Mouse (Mus musculus): Measurements from ENCODE around the gene B3gnt7.

B3gnt7 gene

DNA sequence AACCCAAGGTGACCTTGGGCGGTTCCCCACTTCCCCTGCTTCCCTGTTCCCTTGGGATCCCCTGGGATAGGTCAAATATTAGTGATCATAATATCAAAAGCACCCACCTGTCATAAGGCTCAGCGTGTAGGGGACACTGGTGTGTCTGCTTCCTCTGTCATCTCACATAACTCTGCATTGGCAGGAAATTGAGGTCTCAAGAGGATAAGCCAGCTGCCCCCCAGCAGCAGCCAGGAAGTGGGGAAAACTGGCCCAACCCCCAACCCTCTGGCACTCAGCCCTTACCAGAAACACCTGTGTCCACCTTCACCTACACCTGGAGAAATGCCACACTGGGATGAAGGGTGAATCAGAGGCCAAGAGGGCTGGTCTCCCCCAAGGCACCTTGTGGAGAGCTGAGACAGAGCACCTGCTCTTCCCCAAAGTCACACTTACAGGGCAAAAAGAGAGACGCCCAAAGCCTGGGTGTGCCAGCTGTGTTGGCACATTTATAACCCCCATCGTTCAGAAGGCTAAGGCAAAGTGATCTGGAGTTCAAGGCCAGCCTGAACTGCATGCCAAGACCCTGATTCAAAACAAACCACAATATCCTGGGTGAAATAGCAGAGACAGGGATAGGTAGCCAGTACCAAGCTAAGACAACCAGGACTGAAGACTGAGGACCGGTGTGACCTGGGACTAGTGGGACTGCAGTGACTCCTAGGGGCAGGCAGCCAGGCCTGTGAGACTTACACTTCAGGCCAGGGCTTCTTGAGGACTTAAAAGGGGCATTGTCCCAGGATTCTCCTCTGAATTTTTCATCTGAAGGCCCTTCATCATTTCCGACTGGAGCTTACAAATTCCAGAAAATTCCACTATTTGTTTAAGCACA lies 1.2 kb upstream of the B3gnt7 start:
- 64% methylated on average over 6 of the region's 6 CpGs for WGBS

DNA sequence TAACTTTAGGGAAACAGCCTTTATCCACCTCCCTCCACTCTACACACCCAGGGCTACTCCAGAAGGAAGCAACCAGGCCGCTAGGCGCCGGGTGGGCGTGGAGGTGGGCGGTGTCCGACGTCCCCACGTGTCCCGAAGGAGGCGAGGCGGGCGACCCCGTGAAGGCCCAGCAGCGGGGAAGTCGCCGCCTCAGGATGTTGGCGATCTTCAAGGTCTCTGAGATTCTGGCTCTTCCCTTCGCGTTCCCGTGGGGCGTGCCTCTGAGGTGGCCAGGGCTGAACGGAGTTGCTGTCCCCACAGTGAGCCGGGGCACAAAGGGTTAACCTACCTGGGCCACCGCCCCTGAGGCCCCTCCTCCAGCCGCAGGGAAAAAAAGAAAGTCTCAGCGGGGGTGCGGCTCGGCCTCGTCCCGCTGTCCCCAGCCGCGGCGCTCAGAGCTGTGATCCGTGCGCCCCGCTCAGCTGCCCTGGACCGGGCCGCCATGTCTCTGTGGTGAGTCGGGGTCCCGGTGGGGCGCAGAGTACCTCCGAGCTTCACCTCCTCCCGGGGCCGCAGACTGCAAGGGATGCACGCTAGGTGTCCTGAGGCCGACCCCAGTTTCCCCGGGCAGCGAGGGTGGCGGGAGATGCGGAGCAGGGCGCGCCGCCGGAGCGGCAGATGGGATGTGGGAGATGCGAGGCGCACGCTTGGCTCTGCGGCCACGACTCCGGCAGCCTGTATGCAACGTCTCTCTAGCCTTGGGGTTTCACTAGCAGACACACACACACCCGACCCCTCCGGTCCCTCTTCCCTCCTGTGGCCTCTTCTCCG lies 636 bp downstream of the B3gnt7 start:
- under 1% methylated on average over 64 of the region's 65 CpGs for WGBS

DNA sequence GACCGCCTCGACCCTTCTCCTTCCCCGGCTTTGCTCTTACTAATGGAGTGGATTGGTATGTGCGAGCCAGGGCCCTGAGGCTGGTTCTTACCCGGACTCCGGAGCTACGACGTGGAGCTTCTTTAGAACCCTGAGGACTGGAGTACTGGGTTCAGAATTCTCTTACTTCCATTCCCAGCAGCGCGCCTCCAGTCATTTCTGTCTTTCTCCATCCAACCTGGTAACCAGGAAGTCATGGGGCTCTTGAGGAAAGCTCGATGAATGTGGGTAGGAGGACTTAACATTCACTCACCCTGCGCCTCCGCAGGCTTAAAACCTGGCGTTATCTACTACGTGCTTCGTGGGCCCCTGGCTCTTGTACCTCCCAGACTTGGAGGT lies 1.2 kb downstream of the B3gnt7 start:
- WGBS = 9% methylated on average over 16 of the region's 16 CpGs

- 89% methylated on average over 3 of the region's 3 CpGs for WGBS
Observed at GRCm38 (mm10) chr1:86306686-86307085, 4.1 kb downstream of the B3gnt7 start.

DNA sequence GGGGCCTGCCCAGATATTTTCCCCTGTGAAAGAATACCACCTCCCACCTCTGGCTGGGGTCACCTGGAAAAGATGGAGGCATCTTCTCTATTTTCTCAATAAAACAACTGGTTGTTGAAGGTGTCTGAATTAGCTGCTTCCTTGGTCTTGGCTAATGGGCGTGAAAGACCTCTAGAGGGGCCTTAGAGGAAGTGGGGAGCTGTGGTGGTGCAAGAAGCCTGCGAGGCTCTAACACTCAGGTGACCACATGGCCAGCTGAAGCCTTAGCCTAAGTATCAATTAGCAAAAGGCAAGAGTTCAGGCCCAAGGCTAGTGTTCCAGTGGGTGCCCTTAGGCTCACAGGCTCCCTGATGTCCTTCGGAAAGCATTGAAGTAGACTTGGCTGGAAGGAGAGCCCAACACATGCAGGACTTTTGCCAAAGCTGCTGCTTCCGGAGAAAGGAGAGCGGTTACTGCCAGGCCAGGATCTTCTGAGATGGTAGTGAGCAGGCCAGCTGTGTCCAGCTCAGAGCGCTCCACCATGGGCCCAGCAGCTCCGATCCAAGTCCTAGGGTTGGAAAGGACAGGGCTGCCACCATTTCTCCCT lies 4.6 kb downstream of the B3gnt7 start:
- 80% methylated on average over 7 of the region's 7 CpGs for WGBS

GRCm38 (mm10) chr1:86307871-86308641 lies 5.4 kb downstream of the B3gnt7 start:
- WGBS = 86% methylated on average over 4 of the region's 4 CpGs

- 96% methylated on average over 7 of the region's 7 CpGs for WGBS
Observed at GRCm38 (mm10) chr1:86309270-86309833, 6.7 kb downstream of the B3gnt7 start.

GRCm38 (mm10) chr1:86310536-86311310 lies 8.1 kb downstream of the B3gnt7 start:
- WGBS = 69% methylated on average over 15 of the region's 15 CpGs

DNA sequence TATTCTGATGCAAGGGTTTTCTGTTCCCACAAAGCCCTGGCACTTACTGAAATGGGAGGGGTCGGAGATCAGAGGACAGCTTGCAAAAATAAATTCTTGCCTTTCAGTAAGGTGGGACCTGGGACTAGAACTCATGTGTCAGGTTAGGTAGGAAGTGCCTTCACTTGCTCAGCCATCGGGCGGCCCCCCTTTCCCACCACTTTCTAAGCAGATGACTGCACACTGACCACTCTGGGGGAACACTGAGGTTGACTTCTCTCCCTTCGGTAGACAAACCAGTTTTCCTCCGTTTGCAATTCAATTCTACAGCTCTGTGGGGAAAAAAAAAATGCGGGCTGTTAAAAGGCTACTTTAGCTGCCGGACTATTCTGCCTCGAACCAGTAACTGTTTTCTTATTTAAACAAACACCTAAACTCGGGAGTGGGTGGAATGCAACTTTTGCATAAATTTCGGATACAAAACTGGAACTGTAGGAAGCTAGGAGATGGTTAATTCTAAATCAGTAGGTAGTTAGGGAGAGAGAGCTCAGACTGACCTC lies 8.9 kb downstream of the B3gnt7 start:
- 70% methylated on average over 10 of the region's 10 CpGs for WGBS

DNA sequence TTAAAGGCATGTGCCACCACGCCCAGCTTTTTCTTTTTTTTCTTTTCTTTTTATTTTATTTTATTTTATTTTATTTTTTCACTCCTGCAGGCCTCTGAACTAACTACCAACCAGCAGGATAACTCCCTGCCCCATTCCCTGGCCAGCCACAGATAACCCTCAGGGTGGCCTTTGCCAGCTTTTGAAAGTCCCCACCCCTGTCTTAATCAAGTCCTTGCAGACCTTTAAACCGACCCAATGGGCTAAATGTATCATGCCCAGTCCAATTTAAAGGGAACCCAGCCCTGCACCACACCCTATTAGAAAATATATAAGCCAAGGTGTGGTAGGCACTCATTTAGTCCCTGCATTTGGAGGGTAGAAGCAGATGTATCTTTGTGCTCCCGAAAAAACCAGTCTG lies 9.6 kb downstream of the B3gnt7 start:
- 92% methylated on average over 3 of the region's 3 CpGs for WGBS

- WGBS = 60% methylated on average over 16 of the region's 16 CpGs
Observed at GRCm38 (mm10) chr1:86313096-86313771, 10.6 kb downstream of the B3gnt7 start.

DNA sequence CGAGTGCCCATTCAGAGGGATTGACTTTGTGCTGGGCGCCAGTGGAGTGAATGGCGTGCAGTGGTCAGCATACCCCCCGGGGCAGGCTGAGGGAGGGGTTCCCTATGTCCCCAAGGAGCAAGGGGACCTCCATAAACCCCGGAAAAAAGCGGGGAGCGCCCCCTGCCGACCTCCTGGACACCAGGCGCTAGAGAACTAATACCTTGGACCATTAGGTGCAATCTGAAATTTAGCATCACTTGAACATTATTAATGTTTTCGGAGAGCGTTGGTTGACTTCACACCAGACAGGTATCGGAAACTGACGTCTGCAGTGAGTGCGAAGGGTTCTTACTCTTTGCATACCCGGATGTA lies 11.1 kb downstream of the B3gnt7 start:
- 40% methylated on average over 15 of the region's 15 CpGs for WGBS

DNA sequence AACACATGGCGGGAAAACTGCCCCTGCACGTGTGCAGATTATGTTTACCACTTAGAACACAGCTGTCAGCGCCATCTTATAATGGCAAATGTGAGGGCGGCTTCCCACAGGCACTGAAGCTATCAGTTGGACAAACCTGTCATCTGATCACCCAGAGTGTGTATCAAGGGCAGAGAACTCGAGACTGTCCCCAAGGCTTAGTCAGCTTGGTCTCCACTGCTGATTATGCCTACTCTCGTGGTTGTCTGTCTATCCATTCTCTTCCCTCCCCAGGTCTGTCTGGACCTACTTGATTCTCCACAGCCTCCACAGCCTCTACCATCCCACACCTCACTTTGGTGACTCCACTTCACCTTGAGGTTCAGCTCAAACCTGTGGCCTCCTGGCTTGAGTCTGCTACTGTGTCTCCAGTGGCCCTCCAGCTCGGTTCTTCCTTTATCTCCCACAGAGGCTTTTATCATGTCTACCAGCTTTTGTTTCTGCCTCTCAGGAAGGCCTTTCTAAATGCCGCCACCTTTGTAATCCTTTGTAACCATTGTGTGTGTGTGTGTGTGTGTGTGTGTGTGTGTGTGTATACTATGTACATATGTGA lies 18.3 kb downstream of the B3gnt7 start:
- 84% methylated on average over 7 of the region's 8 CpGs for WGBS

- WGBS = 56% methylated on average over 2 of the region's 2 CpGs
Observed at GRCm38 (mm10) chr1:86336330-86336729, 33.7 kb downstream of the B3gnt7 start.

- whole genome bisulfite sequencing = 21% methylated on average over 4 of the region's 4 CpGs
Observed at GRCm38 (mm10) chr1:86339156-86339812, 36.7 kb downstream of the B3gnt7 start.

- WGBS = 96% methylated on average over 2 of the region's 2 CpGs
Observed at GRCm38 (mm10) chr1:86341096-86341495, 38.5 kb downstream of the B3gnt7 start.

DNA sequence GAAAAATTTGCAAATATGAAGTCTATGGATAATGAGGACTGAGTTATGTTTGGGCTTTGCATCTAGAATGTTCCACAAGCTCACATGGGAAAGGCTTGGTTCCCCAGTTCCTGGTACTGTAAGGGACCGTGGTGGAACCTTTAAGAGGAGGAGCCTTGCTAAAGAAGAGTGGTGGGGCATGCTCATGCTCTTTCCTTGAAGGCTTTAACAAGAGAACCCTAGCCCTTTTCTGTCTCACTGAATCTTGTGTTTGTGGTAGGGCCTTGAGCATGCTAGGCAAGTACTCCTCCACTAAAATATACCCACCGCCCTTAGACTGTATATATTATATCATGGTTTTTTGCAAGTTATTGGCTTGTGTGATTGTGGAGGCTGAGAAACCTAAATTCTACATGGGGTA lies 39.7 kb downstream of the B3gnt7 start:
- WGBS = 79% methylated on average over 2 of the region's 2 CpGs

GRCm38 (mm10) chr1:86343087-86343645 lies 40.5 kb downstream of the B3gnt7 start:
- 84% methylated on average over 1 of the region's 1 CpGs for WGBS

Data from cerebral cortex, adult 2 months (tissue).